Mouse (Mus musculus) CH12.LX (cell line): Measurements from ENCODE around the gene Ift172.

Source experiments
- CTCF ChIP-seq, 2 experiments: IDR thresholded peaks in 1 of 2; conservative IDR thresholded peaks in 1 of 2; 2 replicates each; pipeline ENCODE4 v1.5.1; 2011 to 2012; ENCODE audit warnings: low read depth in 2 of 2, low read length in 2 of 2, improper control_type of control experiment in 1 of 2, inconsistent platforms in 1 of 2, mild to moderate bottlenecking in 1 of 2, moderate library complexity in 1 of 2
- GABPA ChIP-seq: IDR thresholded peaks from 2 replicates; pipeline ENCODE4 v1.6.1; 2012; ENCODE audit warnings: low read depth, low read length, improper control_type of control experiment, inconsistent platforms; ENCODE audit not compliant: insufficient replicate concordance
- POLR2A ChIP-seq: IDR thresholded peaks from 2 replicates; pipeline ENCODE4 v1.6.1; 2011; ENCODE audit warnings: low read depth, mild to moderate bottlenecking, improper control_type of control experiment, low read length
- POLR2AphosphoS2 ChIP-seq: IDR thresholded peaks from 2 replicates; pipeline ENCODE4 v1.6.1; 2011; ENCODE audit warnings: low read depth, low read length, improper control_type of control experiment
- RCOR1 ChIP-seq: conservative IDR thresholded peaks from 2 replicates; pipeline ENCODE4 v1.6.1; 2012; ENCODE audit warnings: low read depth, mild to moderate bottlenecking, inconsistent platforms, low read length, improper control_type of control experiment
- UBTF ChIP-seq: IDR thresholded peaks from 2 replicates; pipeline ENCODE4 v1.6.1; 2012; ENCODE audit warnings: low read depth, mild to moderate bottlenecking, inconsistent platforms, low read length, improper control_type of control experiment, moderate library complexity

GRCm38 (mm10) chr5:31219911-31220447, 70.9 kb downstream of the Ift172 start:
- TF ChIP-seq CTCF (conservative IDR thresholded peaks at IDR 0.05 in 1 of 2, IDR thresholded peaks at IDR 0.05 in 1 of 2; ENCODE audit: low read depth in 2 of 2, low read length in 2 of 2) = no peak
- TF ChIP-seq RCOR1 = no peak
- TF ChIP-seq GABPA = no peak
- TF ChIP-seq POLR2AphosphoS2 = no peak
- no peak for TF ChIP-seq POLR2A
- no peak for TF ChIP-seq UBTF
